8 mouse cellular contexts compared by ENCODE assay signal in the genomic region with DNA sequence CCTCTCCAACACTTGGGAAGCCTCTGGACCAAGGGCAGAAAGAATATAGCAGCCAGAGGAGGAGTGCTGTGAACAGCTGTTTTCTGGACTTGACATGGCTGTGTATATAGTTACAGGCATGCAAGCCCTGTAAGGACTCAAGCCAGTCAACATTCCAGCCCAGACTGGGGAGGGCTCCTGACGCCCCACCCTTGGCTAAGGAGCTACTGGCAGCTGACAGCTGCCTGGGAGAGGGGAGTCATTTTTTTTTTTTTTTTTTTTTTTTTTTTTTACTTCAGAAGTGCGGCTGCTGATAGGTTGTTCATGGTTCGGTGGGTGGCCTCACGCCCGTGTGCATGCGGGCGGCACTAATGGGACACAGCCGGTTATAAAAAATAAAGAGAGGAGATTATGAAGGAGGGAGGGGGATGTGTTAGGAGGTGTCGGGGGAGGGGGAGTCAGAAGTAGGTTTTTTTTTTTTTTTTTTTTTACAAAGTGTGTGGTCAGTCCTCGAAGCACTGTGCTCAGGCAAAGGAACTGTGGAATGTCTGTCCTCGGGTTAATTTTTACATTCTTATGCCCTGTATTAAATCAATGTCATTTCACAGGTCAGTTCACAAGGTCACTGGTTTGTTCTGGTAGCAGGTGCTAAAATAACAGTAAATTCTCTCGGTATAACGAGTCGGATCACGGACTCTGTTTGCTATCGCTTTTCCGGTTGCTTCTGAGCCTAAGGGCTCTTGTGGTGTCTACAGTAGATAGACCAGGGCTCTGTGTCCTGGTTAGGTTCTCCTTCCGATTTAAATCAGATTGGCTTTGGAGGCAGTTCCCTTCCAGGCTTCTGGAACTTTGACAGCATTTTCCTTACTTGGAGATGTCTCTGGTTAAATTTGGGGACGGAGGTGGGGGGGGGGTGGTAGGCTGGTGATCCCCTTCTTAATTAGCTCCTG.
DNase-seq lines count a peak whose midpoint lies in the region; ATAC-seq and TF ChIP-seq lines count a peak whose summit lies in the region.

No protein-coding gene starts in this region.

- no peak for TF ChIP-seq CTCF in thymus, adult 2 months (IDR thresholded peaks at IDR 0.05; ENCODE audit: borderline replicate concordance, control insufficient read depth, extremely low read depth, insufficient read depth, low read length, poor library complexity)

- no peak overlapping the region for H3K9ac ChIP-seq in hindbrain, embryonic 16.5 days (ENCODE audit: low read depth, low read length)
- H3K9ac ChIP-seq in liver, embryonic 11.5 days (ENCODE audit: low read depth, low read length): no peak overlapping the region
- no peak overlapping the region for H3K9ac ChIP-seq in neural tube, embryonic 11.5 days (ENCODE audit: low read length)

- WGBS in hindbrain, embryonic 16.5 days: 18% methylated on average over 19 of the region's 19 CpGs
- 61% methylated on average over 19 of the region's 19 CpGs for whole genome bisulfite sequencing in liver, embryonic 11.5 days
- WGBS in neural tube, embryonic 11.5 days: 19% methylated on average over 19 of the region's 19 CpGs
- 86% methylated on average over 19 of the region's 19 CpGs for WGBS in thymus, adult 2 months

- H3K4me3 ChIP-seq in hindbrain, embryonic 16.5 days (ENCODE audit: low read length): peak overlapping the region; percentile 15
- H3K4me3 ChIP-seq in liver, embryonic 11.5 days (ENCODE audit: low read depth, low read length): no peak overlapping the region
- H3K4me3 ChIP-seq in neural tube, embryonic 11.5 days (ENCODE audit: low read depth, low read length): no peak overlapping the region
- H3K4me3 ChIP-seq in thymus, adult 2 months (ENCODE audit: control insufficient read depth, insufficient read depth, low read length): no peak overlapping the region

- peaks cover 7% of the 10 kb centered on the region for H3K4me1 ChIP-seq in hindbrain, embryonic 16.5 days (ENCODE audit: control insufficient read depth, insufficient read depth, low read depth, low read length)
- H3K4me1 ChIP-seq in liver, embryonic 11.5 days (replicated peaks; ENCODE audit: control insufficient read depth, insufficient read depth, low read length): no peaks in the 10 kb centered on the region; the same call in 1 of the 2 replicates
- H3K4me1 ChIP-seq in neural tube, embryonic 11.5 days (ENCODE audit: control insufficient read depth, insufficient read depth, low read length): 0 out of 2 replicates have a peak, but pooled peaks cover 7% of the 10 kb centered on the region
- no peaks in the 10 kb centered on the region for H3K4me1 ChIP-seq in thymus, adult 2 months (replicated peaks; ENCODE audit: control insufficient read depth, insufficient read depth, low read length)

- peak overlapping the region; percentile 49 for H3K4me2 ChIP-seq in hindbrain, embryonic 16.5 days (ENCODE audit: low read length)
- peak overlapping the region; percentile 29; the same call in 1 of the 2 replicates for H3K4me2 ChIP-seq in liver, embryonic 11.5 days
- H3K4me2 ChIP-seq in neural tube, embryonic 11.5 days (ENCODE audit: low read depth): peak overlapping the region; percentile 12; the same call in 1 of the 2 replicates

- TF ChIP-seq POLR2A in thymus, adult 2 months (IDR thresholded peaks at IDR 0.05; ENCODE audit: control insufficient read depth, extremely low read depth, insufficient read depth, low read length, poor library complexity): no peak

- H3K27me3 ChIP-seq in hindbrain, embryonic 16.5 days (replicated peaks; ENCODE audit: control insufficient read depth, insufficient read depth, low read length): no peaks in the 10 kb centered on the region
- no peaks in the 10 kb centered on the region for H3K27me3 ChIP-seq in liver, embryonic 11.5 days (replicated peaks; ENCODE audit: control insufficient read depth, insufficient read depth, low read length)
- no peaks in the 10 kb centered on the region for H3K27me3 ChIP-seq in neural tube, embryonic 11.5 days (ENCODE audit: control insufficient read depth, insufficient read depth, low read length)
- no peaks in the 10 kb centered on the region for H3K27me3 ChIP-seq in thymus, adult 2 months (ENCODE audit: control insufficient read depth, insufficient read depth, low read length)

- peak; percentile 68 for ATAC-seq in hindbrain, embryonic 16.5 days
- no peak for ATAC-seq in liver, embryonic 11.5 days (replicated peaks; ENCODE audit: low FRiP score)
- ATAC-seq in neural tube, embryonic 11.5 days (ENCODE audit: insufficient read depth, low FRiP score, low TSS enrichment): no peak

- no peaks in the 10 kb centered on the region for H3K36me3 ChIP-seq in hindbrain, embryonic 16.5 days (ENCODE audit: control insufficient read depth, insufficient read depth, low read length)
- H3K36me3 ChIP-seq in liver, embryonic 11.5 days (ENCODE audit: control insufficient read depth, insufficient read depth, low read length): no peaks in the 10 kb centered on the region
- H3K36me3 ChIP-seq in neural tube, embryonic 11.5 days (ENCODE audit: control insufficient read depth, insufficient read depth, low read length): no peaks in the 10 kb centered on the region
- H3K36me3 ChIP-seq in thymus, adult 2 months (ENCODE audit: control insufficient read depth, insufficient read depth, low read length): no peaks in the 10 kb centered on the region

- no peaks in the 10 kb centered on the region for H3K9me3 ChIP-seq in hindbrain, embryonic 16.5 days (ENCODE audit: control insufficient read depth, low read length)
- H3K9me3 ChIP-seq in liver, embryonic 11.5 days (ENCODE audit: control insufficient read depth, low read length): no peaks in the 10 kb centered on the region
- H3K9me3 ChIP-seq in neural tube, embryonic 11.5 days (ENCODE audit: control insufficient read depth, low read length): no peaks in the 10 kb centered on the region

- DNase-seq in embryo, embryonic 10.5 days (ENCODE audit: low spot score): peak; percentile 72
- peak; percentile 28 to 58 for DNase-seq in gastrocnemius, adult 8-10 months (ENCODE audit: low spot score in 2 of 2)
- no peak for DNase-seq in liver, embryonic 11.5 days (ENCODE audit: low spot score)
- peak; percentile 72 for DNase-seq in neural tube, embryonic 11.5 days (ENCODE audit: low spot score)
- DNase-seq in thymus, adult 2 months: no peak
- no peak for DNase-seq in ovary, postnatal 10 days (ENCODE audit: low spot score)
- no peak for DNase-seq in adrenal gland, adult (ENCODE audit: inconsistent age in 2 of 2, low spot score in 1 of 2)

- H3K27ac ChIP-seq in hindbrain, embryonic 16.5 days (ENCODE audit: low read depth, low read length): no peak overlapping the region
- no peak overlapping the region for H3K27ac ChIP-seq in liver, embryonic 11.5 days (ENCODE audit: low read depth, low read length)
- no peak overlapping the region for H3K27ac ChIP-seq in neural tube, embryonic 11.5 days (ENCODE audit: low read depth, low read length)
- H3K27ac ChIP-seq in thymus, adult 2 months (ENCODE audit: control insufficient read depth, insufficient read depth, low read length): no peak overlapping the region

Comparison
In these comparisons a context has a peak if more than half of its experiments do, and no peak if none do; other contexts are left out.
1. DNase-seq: peak in embryo, embryonic 10.5 days (single experiment), gastrocnemius, adult 8-10 months (2 of 2) and neural tube, embryonic 11.5 days (single experiment); none in liver, embryonic 11.5 days (single experiment), thymus, adult 2 months (single experiment), ovary, postnatal 10 days (single experiment) and adrenal gland, adult (0 of 2).
2. Peak in every context shown above with its lines, with median percentiles within 50 percentile points of each other: H3K4me2 ChIP-seq.